Mouse (Mus musculus) heart, embryonic 15.5 days (tissue): ENCODE data around the gene Slc22a23. TPM values are rescaled to one million over a fixed set of nuclear protein-coding genes. Genes with fewer than 3 reads are reported as not detected.

Experiments
- ATAC-seq: fragments of 200-750 bp; cut with Nextera tagmentation; replicated peaks from 2 replicates; pipeline ENCODE4 v1.8.0; 2017; ENCODE audit warnings: low read depth, moderate TSS enrichment; ENCODE audit not compliant: insufficient number of reproducible peaks, insufficient read depth, low FRiP score
- H3K27ac ChIP-seq: fragments of 300-500 bp; sonication (generic); 2 replicates; pipeline ENCODE4 v1.5.1; 2015; ENCODE audit warnings: mild to moderate bottlenecking, inconsistent platforms
- H3K27me3 ChIP-seq: fragments of 300-500 bp; sonication (generic); 2 replicates; pipeline ENCODE4 v1.6.1; 2015; ENCODE audit warnings: inconsistent platforms
- H3K36me3 ChIP-seq: fragments of 300-500 bp; sonication (generic); 2 replicates; pipeline ENCODE4 v1.6.1; 2015; ENCODE audit warnings: mild to moderate bottlenecking, inconsistent platforms
- H3K4me1 ChIP-seq: fragments of 300-500 bp; sonication (generic); replicated peaks from 2 replicates; pipeline ENCODE4 v1.6.1; 2015; ENCODE audit warnings: inconsistent platforms
- H3K4me2 ChIP-seq: fragments of 300-500 bp; sonication (generic); 2 replicates; pipeline ENCODE4 v1.6.1; 2015; ENCODE audit warnings: inconsistent platforms, mild to moderate bottlenecking, moderate library complexity
- H3K4me3 ChIP-seq: fragments of 300-500 bp; sonication (generic); 2 replicates; pipeline ENCODE4 v1.5.1; 2015; ENCODE audit warnings: mild to moderate bottlenecking, inconsistent platforms
- H3K9ac ChIP-seq: fragments of 300-500 bp; sonication (generic); 2 replicates; pipeline ENCODE4 v1.6.1; 2015; ENCODE audit warnings: mild to moderate bottlenecking, inconsistent platforms
- H3K9me3 ChIP-seq: fragments of 300-500 bp; sonication (generic); replicated peaks from 2 replicates; pipeline ENCODE4 v1.6.1; 2016; ENCODE audit warnings: inconsistent platforms
- whole genome bisulfite sequencing: fragments of 180-500 bp; shearing (Covaris S2); methylation state at CpG from one replicate; pipeline ENCODE4 v1.1.7; 2015; ENCODE audit warnings: mixed read lengths; 5-methylcytosine and 5-hydroxymethylcytosine counted together
- polyA plus RNA-seq: library from polyadenylated mRNA; unstranded; fragments of >200 nt; fragmentation: Nextera tagmentation; extraction: Ambion mirVana; gene quantifications from 2 replicates; pipeline ENCODE4 v1.2.1, GENCODE M21; 2015

Gene Slc22a23
- polyA plus RNA-seq, 1 experiment from 2014 or later = 2.5 TPM

- Histone ChIP-seq H3K9me3 (no peaks in the 10 kb centered on the region), H3K27me3 (no peaks in the 10 kb centered on the region), H3K36me3 (no peaks in the 10 kb centered on the region), H3K4me3 (no peak overlapping the region), H3K27ac (no peak overlapping the region), H3K4me2 (no peak overlapping the region), H3K9ac (no peak overlapping the region), H3K4me1 (peaks cover 29% of the 10 kb centered on the region)
- 60% methylated on average over 3 of the region's 3 CpGs for WGBS
- no peak for ATAC-seq
Measured at GRCm38 (mm10) chr13:34146916-34147315, 198.1 kb downstream of the Slc22a23 start.

- Histone ChIP-seq H3K4me2 (no peak overlapping the region), H3K4me3 (no peak overlapping the region), H3K9ac (no peak overlapping the region), H3K27ac (no peak overlapping the region), H3K36me3 (no peaks in the 10 kb centered on the region), H3K27me3 (no peaks in the 10 kb centered on the region), H3K9me3 (no peaks in the 10 kb centered on the region), H3K4me1 (peaks cover 7% of the 10 kb centered on the region)
- WGBS = 70% methylated on average over 5 of the region's 5 CpGs
- no peak for ATAC-seq
Measured at GRCm38 (mm10) chr13:34143389-34143788, 201.6 kb downstream of the Slc22a23 start.

- no peaks in the 10 kb centered on the region for H3K36me3 ChIP-seq
- no peak overlapping the region for H3K4me3 ChIP-seq
- no peak overlapping the region for H3K4me2 ChIP-seq
- WGBS = 78% methylated on average over 7 of the region's 7 CpGs
- H3K9ac ChIP-seq = no peak overlapping the region
- H3K9me3 ChIP-seq = no peaks in the 10 kb centered on the region
- ATAC-seq = no peak
- H3K27ac ChIP-seq = no peak overlapping the region
- H3K27me3 ChIP-seq = peaks cover 3% of the 10 kb centered on the region; the same call in 1 of the 2 replicates
- peaks cover 17% of the 10 kb centered on the region for H3K4me1 ChIP-seq
Measured at GRCm38 (mm10) chr13:34136605-34137004, 208.4 kb downstream of the Slc22a23 start.

- ATAC-seq = no peak
- peaks cover 27% of the 10 kb centered on the region for H3K4me1 ChIP-seq
- no peak overlapping the region for H3K9ac ChIP-seq
- H3K4me2 ChIP-seq = no peak overlapping the region
- no peak overlapping the region for H3K4me3 ChIP-seq
- H3K9me3 ChIP-seq = no peaks in the 10 kb centered on the region
- H3K36me3 ChIP-seq = no peaks in the 10 kb centered on the region
- no peak overlapping the region for H3K27ac ChIP-seq
- H3K27me3 ChIP-seq = peaks cover 3% of the 10 kb centered on the region; the same call in 1 of the 2 replicates
- WGBS = 73% methylated on average over 7 of the region's 7 CpGs
Measured at GRCm38 (mm10) chr13:34134276-34134675, 210.7 kb downstream of the Slc22a23 start.

GRCm38 (mm10) chr13:34133326-34134071 is 211.5 kb downstream of the Slc22a23 start:
- Histone ChIP-seq H3K27ac (0 out of 2 replicates have a peak overlapping the region, but pooled peaks have one; percentile 1), H3K27me3 (peaks cover 3% of the 10 kb centered on the region; the same call in 1 of the 2 replicates), H3K4me1 (peaks cover 33% of the 10 kb centered on the region), H3K36me3 (no peaks in the 10 kb centered on the region), H3K9ac (peak overlapping the region; percentile 20; the same call in 1 of the 2 replicates), H3K4me3 (peak overlapping the region; percentile 14; the same call in 1 of the 2 replicates), H3K4me2 (peak overlapping the region; percentile 50), H3K9me3 (no peaks in the 10 kb centered on the region)
- 26% methylated on average over 15 of the region's 15 CpGs for WGBS
- no peak for ATAC-seq

GRCm38 (mm10) chr13:34132875-34133274 is 212.1 kb downstream of the Slc22a23 start:
- ATAC-seq = no peak
- no peaks in the 10 kb centered on the region for H3K36me3 ChIP-seq
- no peaks in the 10 kb centered on the region for H3K9me3 ChIP-seq
- H3K27me3 ChIP-seq = peaks cover 3% of the 10 kb centered on the region; the same call in 1 of the 2 replicates
- H3K4me3 ChIP-seq = 0 out of 2 replicates have a peak overlapping the region, but pooled peaks have one; percentile 72
- WGBS = 38% methylated on average over 6 of the region's 6 CpGs
- H3K27ac ChIP-seq = peak overlapping the region; percentile 88
- peaks cover 33% of the 10 kb centered on the region for H3K4me1 ChIP-seq
- peak overlapping the region; percentile 75 for H3K4me2 ChIP-seq
- no peak overlapping the region for H3K9ac ChIP-seq

GRCm38 (mm10) chr13:34132299-34132698 is 212.7 kb downstream of the Slc22a23 start:
- Histone ChIP-seq H3K9ac (peak overlapping the region; percentile 66), H3K4me3 (peak overlapping the region; percentile 72), H3K36me3 (no peaks in the 10 kb centered on the region), H3K4me2 (peak overlapping the region; percentile 75), H3K27me3 (peaks cover 3% of the 10 kb centered on the region; the same call in 1 of the 2 replicates), H3K27ac (peak overlapping the region; percentile 88), H3K9me3 (no peaks in the 10 kb centered on the region), H3K4me1 (peaks cover 33% of the 10 kb centered on the region)
- ATAC-seq = no peak
- WGBS = 7% methylated on average over 15 of the region's 15 CpGs

- peak; percentile 25; the same call in 1 of the 2 replicates for ATAC-seq
- H3K9ac ChIP-seq = peak overlapping the region; percentile 66
- whole genome bisulfite sequencing = 4% methylated on average over 10 of the region's 10 CpGs
- peaks cover 33% of the 10 kb centered on the region for H3K4me1 ChIP-seq
- peak overlapping the region; percentile 88 for H3K27ac ChIP-seq
- no peaks in the 10 kb centered on the region; the same call in 1 of the 2 replicates for H3K36me3 ChIP-seq
- H3K9me3 ChIP-seq = no peaks in the 10 kb centered on the region
- H3K4me2 ChIP-seq = peak overlapping the region; percentile 75
- peak overlapping the region; percentile 72 for H3K4me3 ChIP-seq
- peaks cover 3% of the 10 kb centered on the region; the same call in 1 of the 2 replicates for H3K27me3 ChIP-seq
Measured at GRCm38 (mm10) chr13:34131708-34132060, 213.3 kb downstream of the Slc22a23 start.

GRCm38 (mm10) chr13:34131011-34131707 is 213.8 kb downstream of the Slc22a23 start:
- H3K4me1 ChIP-seq = peaks cover 36% of the 10 kb centered on the region
- peak overlapping the region; percentile 72 for H3K4me3 ChIP-seq
- peak overlapping the region; percentile 66 for H3K9ac ChIP-seq
- H3K9me3 ChIP-seq = no peaks in the 10 kb centered on the region
- WGBS = under 1% methylated on average over 24 of the region's 24 CpGs
- H3K27ac ChIP-seq = peak overlapping the region; percentile 88
- peak overlapping the region; percentile 75 for H3K4me2 ChIP-seq
- no peaks in the 10 kb centered on the region; the same call in 1 of the 2 replicates for H3K36me3 ChIP-seq
- H3K27me3 ChIP-seq = peaks cover 3% of the 10 kb centered on the region; the same call in 1 of the 2 replicates
- ATAC-seq = peak; percentile 67

GRCm38 (mm10) chr13:34130226-34130731 is 214.7 kb downstream of the Slc22a23 start, which contains the start of gene Tubb2b:
TSS of gene Tubb2b (minus strand) at chr13:34130466.
- Histone ChIP-seq H3K27me3 (peaks cover 3% of the 10 kb centered on the region; the same call in 1 of the 2 replicates), H3K9ac (peak within 1 kb of the TSS; percentile 66), H3K36me3 (peaks cover 4% of the 10 kb centered on the region; the same call in 1 of the 2 replicates), H3K4me3 (peak within 1 kb of the TSS; percentile 72), H3K27ac (peak within 1 kb of the TSS; percentile 88), H3K4me1 (peaks cover 41% of the 10 kb centered on the region), H3K9me3 (no peaks in the 10 kb centered on the region), H3K4me2 (peak within 1 kb of the TSS; percentile 75)
- peak; percentile 91 for ATAC-seq
- 0% methylated on average over 26 of the region's 26 CpGs for WGBS
